Mouse (Mus musculus) forebrain, embryonic 13.5 days (tissue): ENCODE results near the gene Klrb1. TPM values are rescaled to one million over a fixed set of nuclear protein-coding genes. Genes with fewer than 3 reads are reported as not detected.
"Not testable (repeated sequence)": the region's sequence is repeated elsewhere in the genome, so short reads cannot be mapped to it uniquely, and the experiment has no call there.

Source experiments
- ATAC-seq: fragments of 200-750 bp; cut with Nextera tagmentation; 2 replicates; pipeline ENCODE4 v1.8.0; 2017
- H3K27ac ChIP-seq: fragments of 300-500 bp; sonication (generic); 2 replicates; pipeline ENCODE4 v1.5.1; 2015; ENCODE audit warnings: inconsistent platforms, mild to moderate bottlenecking, moderate library complexity
- H3K27me3 ChIP-seq: fragments of 300-500 bp; sonication (generic); 2 replicates; pipeline ENCODE4 v1.6.1; 2015; ENCODE audit warnings: mild to moderate bottlenecking, inconsistent platforms
- H3K36me3 ChIP-seq: fragments of 300-500 bp; sonication (generic); 2 replicates; pipeline ENCODE4 v1.6.1; 2015; ENCODE audit warnings: mild to moderate bottlenecking, inconsistent platforms; ENCODE audit not compliant: poor library complexity, severe bottlenecking
- H3K4me1 ChIP-seq: fragments of 300-500 bp; sonication (generic); 2 replicates; pipeline ENCODE4 v1.6.1; 2015; ENCODE audit warnings: inconsistent platforms
- H3K4me2 ChIP-seq: fragments of 300-500 bp; sonication (generic); 2 replicates; pipeline ENCODE4 v1.6.1; 2015; ENCODE audit warnings: inconsistent platforms, mild to moderate bottlenecking, moderate library complexity
- H3K4me3 ChIP-seq: fragments of 300-500 bp; sonication (generic); 2 replicates; pipeline ENCODE4 v1.5.1; 2015; ENCODE audit warnings: mild to moderate bottlenecking, inconsistent platforms
- H3K9ac ChIP-seq: fragments of 300-500 bp; sonication (generic); 2 replicates; pipeline ENCODE4 v1.6.1; 2015; ENCODE audit warnings: mild to moderate bottlenecking, inconsistent platforms
- H3K9me3 ChIP-seq: fragments of 300-500 bp; sonication (generic); replicated peaks from 2 replicates; pipeline ENCODE4 v1.6.1; 2016; ENCODE audit warnings: inconsistent platforms
- WGBS: fragments of 180-500 bp; shearing (Covaris S2); methylation state at CpG from one replicate; pipeline ENCODE4 v1.1.7; 2015; 5-methylcytosine and 5-hydroxymethylcytosine counted together
- polyA plus RNA-seq: library from polyadenylated mRNA; unstranded; fragments of >200 nt; fragmentation: Nextera tagmentation; extraction: Ambion mirVana; gene quantifications from 2 replicates; pipeline ENCODE4 v1.2.1, GENCODE M21; 2015

Klrb1 gene
- polyA plus RNA-seq, 1 experiment from 2014 or later: not detected

- H3K36me3 ChIP-seq, H3K9me3 ChIP-seq, H3K27me3 ChIP-seq, H3K4me1 ChIP-seq: not testable (repeated sequence)
- Histone ChIP-seq H3K4me2 (peak overlapping the region; percentile 45), H3K4me3 (peak overlapping the region; percentile 60), H3K27ac (peak overlapping the region; percentile 88), H3K9ac (peak overlapping the region; percentile 70)
- WGBS: under 1% methylated on average over 22 of the region's 22 CpGs
- ATAC-seq: peak; percentile 54
Observed at GRCm38 (mm10) chr6:128760016-128760415, 37.2 kb upstream of the Klrb1 start.

GRCm38 (mm10) chr6:128759221-128759950, 36.5 kb upstream of the Klrb1 start:
- Histone ChIP-seq H3K4me2 (peak overlapping the region; percentile 40), H3K27ac (no peak overlapping the region), H3K4me3 (peak overlapping the region; percentile 60), H3K4me1 (0 out of 2 replicates have a peak, but pooled peaks cover 4% of the 10 kb centered on the region), H3K36me3 (no peaks in the 10 kb centered on the region), H3K27me3 (no peaks in the 10 kb centered on the region), H3K9ac (no peak overlapping the region), H3K9me3 (no peaks in the 10 kb centered on the region)
- WGBS: 83% methylated on average over 5 of the region's 5 CpGs
- ATAC-seq: no peak

- not testable (repeated sequence) for H3K36me3 ChIP-seq, H3K4me3 ChIP-seq, H3K27me3 ChIP-seq, ATAC-seq, H3K9me3 ChIP-seq, H3K27ac ChIP-seq, H3K9ac ChIP-seq, H3K4me2 ChIP-seq, H3K4me1 ChIP-seq
- WGBS: 70% methylated on average over 4 of the region's 4 CpGs
Observed at GRCm38 (mm10) chr6:128755402-128755763, 32.5 kb upstream of the Klrb1 start.

GRCm38 (mm10) chr6:128754748-128755401, 32.0 kb upstream of the Klrb1 start:
- not testable (repeated sequence) for H3K4me2 ChIP-seq, H3K9ac ChIP-seq, H3K27me3 ChIP-seq, H3K4me1 ChIP-seq, ATAC-seq, H3K4me3 ChIP-seq, H3K27ac ChIP-seq, H3K9me3 ChIP-seq, H3K36me3 ChIP-seq
- 85% methylated on average over 12 of the region's 12 CpGs for WGBS

GRCm38 (mm10) chr6:128754265-128754664, 31.4 kb upstream of the Klrb1 start:
- not testable (repeated sequence) for H3K4me1 ChIP-seq, H3K36me3 ChIP-seq, H3K27ac ChIP-seq, H3K9ac ChIP-seq, H3K4me3 ChIP-seq, H3K27me3 ChIP-seq, H3K9me3 ChIP-seq
- ATAC-seq: peak; percentile 75
- 40% methylated on average over 10 of the region's 10 CpGs for WGBS
- H3K4me2 ChIP-seq: peak overlapping the region; percentile 30; the same call in 1 of the 2 replicates

- H3K4me3 ChIP-seq, H3K9ac ChIP-seq, H3K9me3 ChIP-seq, H3K27ac ChIP-seq, H3K27me3 ChIP-seq, H3K36me3 ChIP-seq, H3K4me1 ChIP-seq: not testable (repeated sequence)
- H3K4me2 ChIP-seq: peak overlapping the region; percentile 30; the same call in 1 of the 2 replicates
- 36% methylated on average over 8 of the region's 8 CpGs for WGBS
- peak; percentile 95 for ATAC-seq
Observed at GRCm38 (mm10) chr6:128753610-128754224, 30.9 kb upstream of the Klrb1 start.

GRCm38 (mm10) chr6:128747006-128747405, 24.1 kb upstream of the Klrb1 start:
- H3K9me3 ChIP-seq, H3K9ac ChIP-seq, H3K4me1 ChIP-seq, H3K36me3 ChIP-seq, ATAC-seq, H3K4me2 ChIP-seq, H3K27me3 ChIP-seq, H3K27ac ChIP-seq, H3K4me3 ChIP-seq: not testable (repeated sequence)
- 72% methylated on average over 6 of the region's 6 CpGs for WGBS

GRCm38 (mm10) chr6:128737445-128737844, 14.6 kb upstream of the Klrb1 start:
- WGBS: 87% methylated on average over 7 of the region's 7 CpGs
- Histone ChIP-seq H3K9me3 (no peaks in the 10 kb centered on the region), H3K27ac (no peak overlapping the region), H3K36me3 (no peaks in the 10 kb centered on the region), H3K9ac (no peak overlapping the region), H3K4me1 (no peaks in the 10 kb centered on the region), H3K4me3 (no peak overlapping the region), H3K4me2 (no peak overlapping the region), H3K27me3 (no peaks in the 10 kb centered on the region)
- no peak for ATAC-seq

- no peak overlapping the region for H3K9ac ChIP-seq
- H3K27me3 ChIP-seq: no peaks in the 10 kb centered on the region
- no peak overlapping the region for H3K27ac ChIP-seq
- H3K4me2 ChIP-seq: no peak overlapping the region
- no peak for ATAC-seq
- no peaks in the 10 kb centered on the region for H3K4me1 ChIP-seq
- no peaks in the 10 kb centered on the region for H3K9me3 ChIP-seq
- no peaks in the 10 kb centered on the region for H3K36me3 ChIP-seq
- H3K4me3 ChIP-seq: no peak overlapping the region
Observed at GRCm38 (mm10) chr6:128736100-128736499, 13.2 kb upstream of the Klrb1 start.

GRCm38 (mm10) chr6:128734896-128735295, 12.0 kb upstream of the Klrb1 start:
- Histone ChIP-seq H3K9me3 (no peaks in the 10 kb centered on the region), H3K27ac (no peak overlapping the region), H3K4me1 (no peaks in the 10 kb centered on the region), H3K9ac (no peak overlapping the region), H3K4me3 (no peak overlapping the region), H3K36me3 (no peaks in the 10 kb centered on the region), H3K4me2 (no peak overlapping the region), H3K27me3 (no peaks in the 10 kb centered on the region)
- no peak for ATAC-seq

GRCm38 (mm10) chr6:128733908-128734679, 11.2 kb upstream of the Klrb1 start:
- Histone ChIP-seq H3K27me3 (no peaks in the 10 kb centered on the region), H3K4me3 (no peak overlapping the region), H3K9me3 (no peaks in the 10 kb centered on the region), H3K4me2 (no peak overlapping the region), H3K36me3 (no peaks in the 10 kb centered on the region), H3K9ac (no peak overlapping the region), H3K27ac (no peak overlapping the region), H3K4me1 (no peaks in the 10 kb centered on the region)
- WGBS: 86% methylated on average over 5 of the region's 5 CpGs
- ATAC-seq: no peak

GRCm38 (mm10) chr6:128732032-128732431, 9.2 kb upstream of the Klrb1 start:
- no peaks in the 10 kb centered on the region for H3K27me3 ChIP-seq
- H3K9me3 ChIP-seq: no peaks in the 10 kb centered on the region
- H3K4me2 ChIP-seq: no peak overlapping the region
- 94% methylated on average over 3 of the region's 3 CpGs for WGBS
- no peaks in the 10 kb centered on the region for H3K4me1 ChIP-seq
- H3K27ac ChIP-seq: no peak overlapping the region
- no peak overlapping the region for H3K9ac ChIP-seq
- H3K36me3 ChIP-seq: no peaks in the 10 kb centered on the region
- H3K4me3 ChIP-seq: no peak overlapping the region
- no peak for ATAC-seq
